Mouse (Mus musculus) brain, embryonic 18.5 days (tissue): ENCODE data around the gene Rchy1.
A peak's percentile ranks its signal among the peaks of the same experiment; 100 is the strongest.

Experiments used
- DNase-seq: peaks from one replicate; pipeline ENCODE4 v3.0.0-alpha.2; 2012; ENCODE audit warnings: low read depth, low spot score

Rchy1 gene

DNA sequence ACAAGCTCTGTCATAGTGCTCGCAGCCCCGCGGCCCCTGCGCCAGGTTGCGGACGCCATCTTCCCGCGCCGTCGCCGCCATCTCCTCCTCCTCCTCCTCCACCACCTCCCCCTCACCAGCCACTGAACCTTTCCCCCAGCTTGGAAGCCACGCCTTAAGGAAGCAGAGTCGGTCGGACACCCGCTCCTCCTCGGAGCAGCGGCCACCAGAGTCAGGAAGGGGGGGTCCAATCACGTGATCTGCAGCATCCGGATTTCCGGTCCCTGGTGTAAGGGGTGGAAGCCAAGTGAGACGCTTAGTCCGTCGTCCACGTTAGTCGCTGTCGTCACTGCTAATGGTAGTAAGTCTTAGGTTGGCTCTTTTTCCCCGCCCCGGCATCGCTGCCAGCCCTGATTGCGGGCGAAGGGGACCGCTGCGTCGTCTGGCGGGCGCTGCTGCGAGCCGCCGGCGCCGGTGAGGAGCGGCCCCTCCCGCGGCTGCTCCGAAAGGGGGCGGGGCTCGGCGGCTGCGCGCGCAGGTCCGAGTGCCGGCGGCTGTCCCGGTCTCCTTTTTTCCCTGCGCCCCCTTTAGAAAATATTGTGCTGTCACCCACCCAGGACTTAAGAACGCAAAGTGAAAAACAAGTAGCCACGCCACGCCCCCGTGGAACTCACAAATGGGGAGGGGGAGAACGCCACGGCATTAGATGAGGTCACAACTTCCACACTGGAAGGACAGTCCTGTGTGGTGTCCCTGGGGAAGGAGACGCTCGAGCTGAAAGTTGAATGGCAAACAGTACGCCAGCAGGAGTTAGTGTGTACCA is at the start of gene Rchy1:
TSS of gene Rchy1 (minus strand) at position 430 of the 802 bp plus-strand sequence.
- peak; percentile 88 for DNase-seq

GRCm38 (mm10) chr5:92011756-92012155 is 48.9 kb upstream of the Rchy1 start:
- no peak for DNase-seq

DNA sequence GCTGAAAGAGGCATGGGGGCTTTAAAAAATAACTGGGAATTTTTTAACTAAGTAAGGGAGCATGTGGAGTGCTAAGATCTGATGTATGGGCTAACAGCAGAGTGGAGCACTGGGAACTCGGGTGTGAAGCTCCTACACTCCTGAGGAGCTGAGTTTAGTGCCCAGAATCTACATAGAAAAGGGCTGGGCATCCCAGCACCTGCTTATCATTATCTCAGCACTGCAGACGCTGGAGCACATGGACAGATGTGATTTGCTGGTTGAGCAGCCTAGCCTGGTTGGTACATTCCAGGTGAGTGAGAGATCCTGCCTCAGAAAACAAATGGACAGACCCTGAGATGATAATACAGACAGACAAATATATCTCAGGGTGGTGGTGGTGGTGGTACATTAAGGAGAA is 47.0 kb upstream of the Rchy1 start:
- DNase-seq: no peak

DNA sequence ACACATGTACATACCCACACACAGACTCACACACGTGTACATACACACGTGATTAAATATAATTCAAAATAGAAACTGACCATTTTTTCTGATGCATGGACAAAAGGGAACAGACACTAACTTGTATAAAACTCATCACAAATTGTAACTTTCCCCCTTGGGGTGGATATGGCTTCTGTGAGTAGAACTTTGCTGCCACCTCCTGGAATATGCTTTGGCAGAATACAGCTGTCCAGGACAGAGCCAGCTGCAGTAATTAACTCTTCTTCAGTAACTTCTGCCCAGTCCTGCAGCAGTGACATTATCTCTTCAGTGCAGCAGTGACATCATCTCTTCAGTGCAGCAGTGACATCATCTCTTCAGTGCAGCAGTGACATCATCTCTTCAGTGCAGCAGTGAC is 40.1 kb upstream of the Rchy1 start:
- no peak for DNase-seq

- no peak for DNase-seq
These were observed 37.9 kb upstream of the Rchy1 start for GRCm38 (mm10) chr5:92000770-92001169.

DNA sequence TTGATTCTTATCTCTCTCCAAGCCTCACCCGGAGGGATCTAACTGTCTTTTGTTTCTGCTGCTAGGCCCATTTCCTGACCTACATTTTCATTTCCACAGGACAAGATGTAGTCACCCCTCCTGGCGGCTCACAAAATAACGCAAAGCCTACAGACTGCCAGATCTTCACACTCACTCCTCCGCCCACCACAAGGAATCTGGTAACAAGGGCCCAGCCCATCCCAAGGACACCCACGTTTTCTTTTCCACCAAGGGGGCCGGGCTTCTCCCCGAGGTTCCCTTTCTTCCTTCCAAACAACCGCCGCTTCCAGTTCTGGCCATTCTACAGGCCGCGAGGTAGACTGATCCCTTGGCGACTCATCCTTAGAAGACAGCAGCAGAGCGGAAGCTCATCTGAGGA is 31.7 kb upstream of the Rchy1 start:
- DNase-seq: no peak

GRCm38 (mm10) chr5:91993061-91993460 is 30.2 kb upstream of the Rchy1 start:
- no peak for DNase-seq

DNA sequence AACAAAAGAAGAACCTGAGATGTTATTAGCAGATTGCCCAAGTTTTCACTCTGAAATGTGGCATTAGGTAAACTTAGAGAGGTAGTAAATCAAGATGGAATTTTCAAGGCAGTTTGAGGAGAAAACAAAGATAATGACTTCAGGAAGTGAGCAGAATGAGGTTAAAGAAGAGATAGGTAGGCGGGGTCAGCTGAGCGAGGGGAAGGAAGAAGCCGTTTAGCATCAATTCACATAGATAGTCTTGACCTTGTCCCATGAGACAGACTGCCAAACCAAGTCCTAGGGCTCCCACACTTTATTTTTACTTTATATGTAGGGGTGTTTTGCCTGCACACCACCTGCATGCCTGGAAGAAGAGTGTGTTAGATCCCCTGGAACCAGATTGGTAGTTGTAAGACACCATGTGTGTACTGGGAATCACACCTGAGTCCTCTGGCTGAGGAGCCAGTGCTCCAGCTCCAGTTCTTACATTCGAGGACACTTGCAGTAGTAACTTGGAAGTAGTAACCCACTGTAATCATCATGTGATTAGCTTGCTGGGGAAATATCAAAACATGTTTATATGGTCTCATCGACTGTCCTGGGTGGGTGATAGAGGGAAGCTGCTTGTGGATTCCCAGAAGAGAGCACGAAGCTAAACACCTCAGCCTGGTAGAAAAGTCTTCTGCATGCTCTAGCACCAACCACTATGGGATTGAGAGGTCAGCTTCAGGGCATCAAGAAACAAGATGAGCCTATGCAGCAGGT is 28.5 kb upstream of the Rchy1 start:
- no peak for DNase-seq

- no peak for DNase-seq
These were observed 26.4 kb upstream of the Rchy1 start for GRCm38 (mm10) chr5:91989261-91989660.

GRCm38 (mm10) chr5:91987799-91988198 is 24.9 kb upstream of the Rchy1 start:
- no peak for DNase-seq

DNA sequence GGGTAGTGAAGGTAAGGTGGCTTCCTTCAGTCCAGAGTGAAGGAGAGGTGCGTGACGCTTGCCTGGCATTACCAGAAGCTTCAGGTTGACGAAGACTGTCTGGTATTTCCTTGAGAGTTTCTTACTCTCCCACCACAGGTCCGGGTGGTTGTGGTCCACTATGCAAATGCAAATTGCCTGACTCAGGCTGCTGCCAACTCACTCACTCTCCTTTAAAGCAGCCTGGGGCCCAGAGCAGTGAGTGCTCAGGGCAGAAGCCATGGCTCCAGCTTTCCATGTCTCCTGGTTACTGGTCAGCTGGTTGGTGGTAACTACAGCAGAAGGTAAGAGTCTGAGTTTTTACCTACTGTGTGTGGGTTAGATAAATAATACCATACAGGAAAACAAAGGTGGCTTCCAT is 24.4 kb upstream of the Rchy1 start, which contains the start of gene Odaph:
TSS of gene Odaph (plus strand) at position 240 of the 400 bp plus-strand sequence.
- DNase-seq: no peak

DNA sequence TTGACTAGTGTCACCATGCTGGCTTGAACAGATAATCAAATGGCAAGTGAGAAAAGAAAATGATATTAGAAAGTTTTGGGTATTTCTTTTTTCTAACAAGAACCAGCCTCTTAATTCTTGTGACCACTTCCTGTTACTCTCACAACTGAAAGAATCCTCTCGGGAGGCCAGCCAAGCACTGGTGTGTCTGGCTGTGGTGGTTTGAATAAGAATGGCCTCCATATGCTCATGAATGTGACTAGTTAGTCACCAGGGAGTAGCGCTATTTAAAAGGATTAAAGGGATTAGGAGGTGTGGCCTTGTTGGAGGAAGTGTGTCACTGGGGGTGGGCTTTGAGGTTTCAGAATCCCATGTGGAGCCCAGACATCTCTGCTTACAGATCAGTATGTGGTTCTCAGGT is 22.9 kb upstream of the Rchy1 start:
- no peak for DNase-seq

- DNase-seq: no peak
These were observed 20.6 kb upstream of the Rchy1 start for GRCm38 (mm10) chr5:91983490-91983889.

DNA sequence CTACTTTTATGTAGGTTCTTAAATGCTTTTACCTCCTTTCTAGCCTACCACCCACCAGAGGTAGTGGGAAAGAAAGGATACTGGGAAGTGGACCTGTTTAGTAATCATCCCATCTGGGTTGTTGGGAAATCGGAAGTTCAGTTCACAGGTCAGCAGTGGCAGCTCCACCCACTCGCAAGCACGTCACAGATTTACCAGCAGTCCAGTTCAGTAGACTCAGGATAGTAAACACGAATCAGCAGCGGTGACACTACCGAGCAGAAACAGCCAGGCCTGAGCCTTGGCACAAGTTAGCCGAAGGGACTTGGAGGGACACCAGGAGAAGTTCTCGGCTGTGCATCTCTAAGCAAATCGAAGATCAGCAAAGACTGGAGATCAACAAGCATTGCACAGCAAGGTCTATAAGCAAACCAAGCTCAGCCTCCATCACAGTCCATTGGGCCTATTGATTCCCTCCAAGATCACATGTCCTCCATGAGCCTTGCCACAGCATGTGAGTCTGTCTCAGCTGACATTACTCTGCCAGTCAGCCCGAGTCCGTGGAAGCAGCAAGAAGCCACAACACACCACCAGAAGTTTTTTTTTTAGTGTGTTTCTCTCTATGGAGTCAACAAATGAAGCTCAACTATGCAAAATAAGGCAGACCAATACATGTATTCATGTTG is 18.4 kb upstream of the Rchy1 start:
- no peak for DNase-seq

DNA sequence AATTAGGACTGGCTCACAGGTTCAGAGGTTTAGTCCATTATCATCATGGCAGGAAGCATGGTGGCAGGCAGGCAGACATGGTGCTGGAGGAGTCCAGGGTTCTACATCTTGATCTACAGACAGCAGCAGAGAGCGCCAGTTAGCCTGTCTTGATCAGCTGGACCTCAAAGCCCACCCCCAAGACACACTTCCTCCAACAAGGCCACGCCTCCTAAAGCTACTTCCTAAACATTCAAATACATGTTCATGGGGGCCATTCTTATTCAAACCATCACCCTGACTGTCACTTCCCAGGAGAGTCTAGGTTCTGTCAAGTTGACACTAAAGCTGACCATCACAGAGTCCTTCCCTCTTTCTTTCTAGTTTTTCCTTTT is 14.5 kb upstream of the Rchy1 start:
- no peak for DNase-seq

- DNase-seq: no peak
These were observed 13.9 kb upstream of the Rchy1 start for GRCm38 (mm10) chr5:91976566-91977396.

DNA sequence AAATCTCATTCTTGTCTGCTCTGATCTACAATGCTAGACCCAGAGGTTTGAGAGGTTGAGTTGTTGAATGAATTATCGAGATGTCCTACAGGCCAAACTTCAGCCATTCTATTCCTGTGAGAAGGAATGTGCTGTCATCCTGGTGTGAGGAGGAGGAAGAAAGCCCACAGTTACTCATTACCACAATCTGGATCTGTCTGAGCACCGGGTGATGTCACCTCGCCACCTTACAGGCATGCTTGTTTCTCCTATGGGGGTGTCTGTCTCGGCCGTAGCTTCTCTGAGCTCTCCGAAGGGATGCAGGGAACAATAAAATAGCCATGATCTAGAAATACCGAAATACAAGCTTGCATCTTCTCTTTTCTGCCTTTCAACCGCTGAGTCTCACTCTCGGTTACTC is 12.9 kb upstream of the Rchy1 start:
- DNase-seq: no peak

- DNase-seq: no peak
These were observed 11.1 kb upstream of the Rchy1 start for GRCm38 (mm10) chr5:91974002-91974401.

GRCm38 (mm10) chr5:91972046-91972445 is 9.2 kb upstream of the Rchy1 start:
- DNase-seq: no peak

- DNase-seq: no peak
These were observed 619 bp downstream of the Rchy1 start for GRCm38 (mm10) chr5:91962259-91962638.

DNA sequence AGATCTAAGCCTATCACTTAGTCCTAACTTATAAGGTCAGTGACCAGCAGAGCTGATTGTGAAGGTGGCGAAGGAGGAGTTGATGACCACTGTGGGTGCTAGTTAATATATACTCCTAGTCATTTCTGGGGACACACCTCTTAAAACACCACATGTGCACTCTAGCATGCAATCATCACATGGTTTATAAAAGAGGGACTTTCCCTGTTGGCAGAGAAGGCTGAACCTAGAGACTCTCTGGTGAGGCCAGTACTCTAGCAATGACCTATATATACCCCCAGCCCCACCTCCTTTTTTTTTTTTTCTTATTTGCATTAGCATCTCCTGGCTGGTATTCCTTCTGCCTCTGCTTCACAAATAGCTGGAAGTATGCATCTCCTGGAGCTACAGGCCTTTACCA is 1.5 kb downstream of the Rchy1 start:
- DNase-seq: no peak
